Mouse (Mus musculus): ENCODE measurements around the gene Gm42417. TPM values are rescaled to one million over a fixed set of nuclear protein-coding genes. Genes with fewer than 3 reads are reported as not detected.

Gene Gm42417
- polyA plus RNA-seq, 1 experiment, result not detected

DNA sequence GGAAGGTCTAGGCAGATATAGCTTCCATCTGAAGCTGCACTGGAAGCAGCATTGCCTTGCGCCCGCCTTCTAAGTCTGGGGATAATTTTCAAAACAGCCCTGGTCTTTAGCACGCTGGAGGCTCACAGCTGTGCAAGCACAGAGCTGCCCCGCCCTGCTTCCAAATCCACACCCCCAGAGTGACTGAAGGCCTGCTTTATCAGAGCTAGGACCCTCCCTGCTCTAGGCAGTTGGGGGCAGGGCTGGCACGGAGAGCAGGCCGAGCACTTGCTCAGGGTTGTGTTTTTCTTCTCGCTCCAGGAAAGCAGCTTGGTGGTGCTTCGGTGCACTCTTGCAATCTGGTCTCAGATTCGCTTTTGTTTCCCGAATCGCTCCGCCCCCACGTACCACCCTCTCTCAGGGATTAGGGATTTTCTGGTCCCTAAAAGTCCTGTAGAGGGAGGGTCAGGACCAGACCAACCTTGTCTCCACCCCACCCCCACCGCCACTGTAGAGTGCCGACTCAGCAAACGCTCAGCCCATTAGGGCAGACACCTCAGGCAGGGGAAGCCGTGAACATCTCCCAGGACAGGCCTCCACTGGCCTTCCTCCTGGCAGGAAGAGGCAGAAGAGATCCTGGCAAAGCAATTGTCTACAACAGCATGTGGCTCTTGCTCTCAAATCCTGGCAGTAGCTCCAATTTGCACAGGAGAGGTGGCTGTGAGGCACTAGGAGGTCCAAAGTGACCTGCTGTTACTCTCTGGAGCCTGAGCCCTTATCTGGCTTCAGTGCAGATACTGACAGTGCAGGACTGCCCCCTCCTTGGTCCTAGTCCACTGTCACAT is 41.4 kb upstream of the Gm42417 start:
- DNase-seq, result no peak
- Histone ChIP-seq H3K27me3 (ENCODE audit: control insufficient read depth, insufficient read depth, low read length) (no peaks in the 10 kb centered on the region), H3K4me1 (replicated peaks; ENCODE audit: control insufficient read depth, insufficient read depth, low read length) (peaks cover 17% of the 10 kb centered on the region), H3K36me3 (ENCODE audit: control insufficient read depth, insufficient read depth, low read length) (no peaks in the 10 kb centered on the region), H3K27ac (ENCODE audit: control insufficient read depth, insufficient read depth, low read length) (no peak overlapping the region), H3K4me3 (ENCODE audit: control insufficient read depth, insufficient read depth, low read length) (no peak overlapping the region)
- no peak for TF ChIP-seq CTCF (IDR thresholded peaks at IDR 0.05; ENCODE audit: borderline replicate concordance, control insufficient read depth, extremely low read depth, insufficient read depth, low read length, poor library complexity)
- TF ChIP-seq POLR2A (IDR thresholded peaks at IDR 0.05; ENCODE audit: control insufficient read depth, extremely low read depth, insufficient read depth, low read length, poor library complexity), result no peak
- WGBS, result 39% methylated on average over 17 of the region's 17 CpGs

DNA sequence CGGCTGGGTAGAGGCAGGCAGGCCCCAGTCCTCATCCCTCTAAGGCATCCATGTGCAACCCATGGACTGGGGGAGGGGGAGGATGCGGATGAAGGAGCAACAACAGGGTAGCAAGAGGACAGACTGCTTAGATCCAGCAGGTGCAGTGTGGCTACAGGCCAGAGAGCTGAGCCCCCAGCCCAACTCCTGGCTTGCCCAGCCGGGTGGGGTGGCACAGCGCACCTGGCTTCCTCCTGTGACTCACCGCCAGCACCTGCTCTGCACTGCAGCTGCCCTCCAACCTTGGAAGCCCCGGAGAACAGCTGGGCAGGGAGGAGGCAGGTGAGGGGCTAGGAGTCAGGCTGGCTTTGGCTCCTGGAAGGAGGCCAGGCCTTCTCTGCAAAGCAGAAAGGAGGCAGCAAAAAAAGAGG is 40.8 kb upstream of the Gm42417 start:
- Histone ChIP-seq H3K27me3 (ENCODE audit: control insufficient read depth, insufficient read depth, low read length) (no peaks in the 10 kb centered on the region), H3K27ac (ENCODE audit: control insufficient read depth, insufficient read depth, low read length) (no peak overlapping the region), H3K4me1 (replicated peaks; ENCODE audit: control insufficient read depth, insufficient read depth, low read length) (peaks cover 17% of the 10 kb centered on the region), H3K36me3 (ENCODE audit: control insufficient read depth, insufficient read depth, low read length) (no peaks in the 10 kb centered on the region), H3K4me3 (ENCODE audit: control insufficient read depth, insufficient read depth, low read length) (no peak overlapping the region)
- TF ChIP-seq POLR2A (IDR thresholded peaks at IDR 0.05; ENCODE audit: control insufficient read depth, extremely low read depth, insufficient read depth, low read length, poor library complexity) (no peak), CTCF (IDR thresholded peaks at IDR 0.05; ENCODE audit: borderline replicate concordance, control insufficient read depth, extremely low read depth, insufficient read depth, low read length, poor library complexity) (no peak)
- WGBS, result 26% methylated on average over 6 of the region's 6 CpGs
- peak; percentile 74 for DNase-seq

DNA sequence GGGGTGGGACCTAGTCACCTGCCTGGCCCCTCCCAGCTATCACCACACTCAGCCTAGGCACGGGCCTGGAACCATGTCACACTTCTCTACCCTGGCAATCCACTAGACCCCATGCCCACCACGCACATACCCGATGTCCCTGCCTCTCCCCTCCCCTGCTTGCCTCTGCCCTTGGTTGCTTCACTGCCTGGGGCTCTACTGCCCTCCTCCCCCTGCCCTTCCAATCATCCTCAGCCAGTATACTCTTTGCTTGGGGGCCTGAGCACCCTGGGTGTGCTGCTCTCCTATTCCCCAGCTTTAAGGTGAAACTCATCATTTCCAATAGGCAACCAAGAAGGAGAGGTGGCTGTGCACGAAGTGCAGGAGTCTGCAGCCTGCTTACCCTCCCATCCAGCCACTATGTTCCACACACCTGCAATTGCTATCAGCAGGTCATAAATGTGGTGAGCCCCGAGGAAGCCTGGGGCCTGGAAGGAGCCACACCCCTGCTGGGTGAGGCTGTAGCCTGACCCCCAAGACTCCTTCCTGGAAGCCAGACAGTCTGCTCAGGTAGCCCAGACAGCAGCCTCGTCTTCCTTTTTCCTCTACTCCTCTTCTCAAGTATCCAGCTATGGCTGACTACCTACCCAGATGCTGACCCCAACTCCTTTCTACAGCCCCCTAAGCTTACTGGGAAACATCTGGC is 37.9 kb upstream of the Gm42417 start:
- DNase-seq, result no peak
- TF ChIP-seq CTCF (IDR thresholded peaks at IDR 0.05; ENCODE audit: borderline replicate concordance, control insufficient read depth, extremely low read depth, insufficient read depth, low read length, poor library complexity), result no peak
- no peak for TF ChIP-seq POLR2A (IDR thresholded peaks at IDR 0.05; ENCODE audit: control insufficient read depth, extremely low read depth, insufficient read depth, low read length, poor library complexity)
- Histone ChIP-seq H3K27me3 (ENCODE audit: control insufficient read depth, insufficient read depth, low read length) (no peaks in the 10 kb centered on the region), H3K4me1 (replicated peaks; ENCODE audit: control insufficient read depth, insufficient read depth, low read length) (peaks cover 24% of the 10 kb centered on the region), H3K4me3 (ENCODE audit: control insufficient read depth, insufficient read depth, low read length) (no peak overlapping the region), H3K27ac (ENCODE audit: control insufficient read depth, insufficient read depth, low read length) (no peak overlapping the region), H3K36me3 (ENCODE audit: control insufficient read depth, insufficient read depth, low read length) (no peaks in the 10 kb centered on the region)
- WGBS, result 80% methylated on average over 6 of the region's 6 CpGs

GRCm38 (mm10) chr1:36575347-36575746 is 36.1 kb upstream of the Gm42417 start:
- DNase-seq, result no peak
- H3K4me3 ChIP-seq (ENCODE audit: control insufficient read depth, insufficient read depth, low read length), result no peak overlapping the region
- TF ChIP-seq POLR2A (IDR thresholded peaks at IDR 0.05; ENCODE audit: control insufficient read depth, extremely low read depth, insufficient read depth, low read length, poor library complexity) (no peak), CTCF (IDR thresholded peaks at IDR 0.05; ENCODE audit: borderline replicate concordance, control insufficient read depth, extremely low read depth, insufficient read depth, low read length, poor library complexity) (no peak)
- 93% methylated on average over 6 of the region's 6 CpGs for WGBS
- H3K36me3 ChIP-seq (ENCODE audit: control insufficient read depth, insufficient read depth, low read length), result no peaks in the 10 kb centered on the region
- H3K4me1 ChIP-seq (replicated peaks; ENCODE audit: control insufficient read depth, insufficient read depth, low read length), result peaks cover 16% of the 10 kb centered on the region
- H3K27me3 ChIP-seq (ENCODE audit: control insufficient read depth, insufficient read depth, low read length), result no peaks in the 10 kb centered on the region
- H3K27ac ChIP-seq (ENCODE audit: control insufficient read depth, insufficient read depth, low read length), result no peak overlapping the region

GRCm38 (mm10) chr1:36574196-36574955 is 35.1 kb upstream of the Gm42417 start:
- Histone ChIP-seq H3K27ac (ENCODE audit: control insufficient read depth, insufficient read depth, low read length) (no peak overlapping the region), H3K4me3 (ENCODE audit: control insufficient read depth, insufficient read depth, low read length) (no peak overlapping the region), H3K27me3 (ENCODE audit: control insufficient read depth, insufficient read depth, low read length) (no peaks in the 10 kb centered on the region), H3K4me1 (replicated peaks; ENCODE audit: control insufficient read depth, insufficient read depth, low read length) (peaks cover 9% of the 10 kb centered on the region; the same call in 1 of the 2 replicates), H3K36me3 (ENCODE audit: control insufficient read depth, insufficient read depth, low read length) (no peaks in the 10 kb centered on the region)
- 93% methylated on average over 5 of the region's 5 CpGs for WGBS
- DNase-seq, result no peak
- TF ChIP-seq POLR2A (IDR thresholded peaks at IDR 0.05; ENCODE audit: control insufficient read depth, extremely low read depth, insufficient read depth, low read length, poor library complexity), result no peak
- TF ChIP-seq CTCF (IDR thresholded peaks at IDR 0.05; ENCODE audit: borderline replicate concordance, control insufficient read depth, extremely low read depth, insufficient read depth, low read length, poor library complexity), result no peak

GRCm38 (mm10) chr1:36573524-36573923 is 34.3 kb upstream of the Gm42417 start:
- no peak overlapping the region for H3K27ac ChIP-seq (ENCODE audit: control insufficient read depth, insufficient read depth, low read length)
- no peaks in the 10 kb centered on the region for H3K36me3 ChIP-seq (ENCODE audit: control insufficient read depth, insufficient read depth, low read length)
- TF ChIP-seq POLR2A (IDR thresholded peaks at IDR 0.05; ENCODE audit: control insufficient read depth, extremely low read depth, insufficient read depth, low read length, poor library complexity), result no peak
- TF ChIP-seq CTCF (IDR thresholded peaks at IDR 0.05; ENCODE audit: borderline replicate concordance, control insufficient read depth, extremely low read depth, insufficient read depth, low read length, poor library complexity), result no peak
- 93% methylated on average over 8 of the region's 8 CpGs for WGBS
- peaks cover 9% of the 10 kb centered on the region; the same call in 1 of the 2 replicates for H3K4me1 ChIP-seq (replicated peaks; ENCODE audit: control insufficient read depth, insufficient read depth, low read length)
- DNase-seq, result no peak
- no peak overlapping the region for H3K4me3 ChIP-seq (ENCODE audit: control insufficient read depth, insufficient read depth, low read length)
- no peaks in the 10 kb centered on the region for H3K27me3 ChIP-seq (ENCODE audit: control insufficient read depth, insufficient read depth, low read length)
